Mouse (Mus musculus): Measurements from ENCODE around the gene Apc2. TPM values are rescaled to one million over a fixed set of nuclear protein-coding genes. Genes with fewer than 3 reads are reported as not detected.

Apc2 gene
- polyA plus RNA-seq, 1 experiment, result 54.9 TPM

DNA sequence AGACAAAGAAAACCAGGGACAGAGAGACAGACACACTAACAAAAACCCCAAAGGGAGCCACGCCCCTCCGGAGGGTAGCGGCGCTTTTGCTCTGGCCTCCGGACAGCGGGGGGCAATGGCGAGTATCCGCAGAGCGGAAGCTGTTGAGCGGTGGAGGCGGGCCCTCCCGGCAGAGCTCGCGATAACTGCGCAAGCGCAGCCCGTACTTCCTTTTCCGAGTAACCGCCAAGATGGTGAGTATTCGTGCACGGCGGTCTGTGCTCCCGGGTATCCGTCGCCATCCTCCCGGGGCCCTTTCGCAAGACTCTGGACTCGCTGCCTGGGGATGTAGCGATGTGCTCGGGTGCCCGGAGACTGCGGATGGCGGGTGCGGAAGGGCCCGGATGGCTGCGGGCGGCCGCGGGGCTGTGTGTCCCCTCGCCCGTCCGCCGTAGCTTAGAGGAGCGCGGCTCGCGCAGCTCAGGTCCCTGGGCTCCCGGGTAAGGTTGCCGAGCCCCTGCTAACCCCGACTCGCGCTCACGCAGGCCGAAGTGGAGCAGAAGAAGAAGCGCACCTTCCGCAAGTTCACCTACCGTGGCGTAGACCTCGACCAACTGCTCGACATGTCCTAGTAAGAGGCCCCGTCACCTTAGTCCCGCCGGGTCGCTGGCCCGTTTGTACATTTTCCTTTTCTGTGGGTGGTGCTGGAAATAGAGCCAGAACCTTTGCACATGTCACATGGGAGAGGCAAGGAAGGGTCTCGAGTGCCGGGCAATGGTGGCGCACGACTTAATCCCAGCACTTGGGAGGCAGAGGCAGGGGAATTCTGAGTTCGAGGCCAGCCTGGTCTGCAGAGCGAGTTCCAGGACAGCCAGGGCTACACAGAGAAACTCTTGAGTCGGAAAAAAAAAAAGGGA, 3.3 kb upstream of the Apc2 start, which contains the start of gene Rps15:
TSS of gene Rps15 (plus strand) at position 203 of the 896 bp plus-strand sequence.
- H3K4me1 ChIP-seq (ENCODE audit: control insufficient read depth, insufficient read depth, low read length), result peaks cover 4% of the 10 kb centered on the region
- TF ChIP-seq CTCF (IDR thresholded peaks at IDR 0.05; ENCODE audit: extremely low read depth, insufficient read depth, low read length) (no peak), POLR2A (IDR thresholded peaks at IDR 0.05; ENCODE audit: extremely low read depth, insufficient read depth, low read length) (peak; percentile 99)
- peak within 1 kb of the TSS; percentile 95 for H3K4me3 ChIP-seq (ENCODE audit: insufficient read depth, low read length)
- H3K27ac ChIP-seq (ENCODE audit: insufficient read depth, low read length), result peak within 1 kb of the TSS; percentile 67

- no peak overlapping the region for H3K27ac ChIP-seq (ENCODE audit: insufficient read depth, low read length)
- TF ChIP-seq POLR2A (IDR thresholded peaks at IDR 0.05; ENCODE audit: extremely low read depth, insufficient read depth, low read length), result no peak
- TF ChIP-seq CTCF (IDR thresholded peaks at IDR 0.05; ENCODE audit: extremely low read depth, insufficient read depth, low read length), result no peak
- peak overlapping the region; percentile 95 for H3K4me3 ChIP-seq (ENCODE audit: insufficient read depth, low read length)
- H3K4me1 ChIP-seq (ENCODE audit: control insufficient read depth, insufficient read depth, low read length), result peaks cover 6% of the 10 kb centered on the region
Measured at GRCm38 (mm10) chr10:80293325-80293724, 2.5 kb upstream of the Apc2 start.

GRCm38 (mm10) chr10:80294311-80294710, 1.5 kb upstream of the Apc2 start:
- Histone ChIP-seq H3K4me1 (ENCODE audit: control insufficient read depth, insufficient read depth, low read length) (peaks cover 7% of the 10 kb centered on the region), H3K27ac (ENCODE audit: insufficient read depth, low read length) (no peak overlapping the region), H3K4me3 (ENCODE audit: insufficient read depth, low read length) (no peak overlapping the region)
- no peak for TF ChIP-seq POLR2A (IDR thresholded peaks at IDR 0.05; ENCODE audit: extremely low read depth, insufficient read depth, low read length)
- no peak for TF ChIP-seq CTCF (IDR thresholded peaks at IDR 0.05; ENCODE audit: extremely low read depth, insufficient read depth, low read length)

- TF ChIP-seq CTCF (IDR thresholded peaks at IDR 0.05; ENCODE audit: extremely low read depth, insufficient read depth, low read length) (no peak), POLR2A (IDR thresholded peaks at IDR 0.05; ENCODE audit: extremely low read depth, insufficient read depth, low read length) (0 out of 2 replicates have a peak, but pooled peaks have one; percentile 17)
- Histone ChIP-seq H3K4me3 (ENCODE audit: insufficient read depth, low read length) (no peak overlapping the region), H3K4me1 (ENCODE audit: control insufficient read depth, insufficient read depth, low read length) (peaks cover 7% of the 10 kb centered on the region), H3K27ac (ENCODE audit: insufficient read depth, low read length) (no peak overlapping the region)
Measured at GRCm38 (mm10) chr10:80294788-80295303, 931 bp upstream of the Apc2 start.

DNA sequence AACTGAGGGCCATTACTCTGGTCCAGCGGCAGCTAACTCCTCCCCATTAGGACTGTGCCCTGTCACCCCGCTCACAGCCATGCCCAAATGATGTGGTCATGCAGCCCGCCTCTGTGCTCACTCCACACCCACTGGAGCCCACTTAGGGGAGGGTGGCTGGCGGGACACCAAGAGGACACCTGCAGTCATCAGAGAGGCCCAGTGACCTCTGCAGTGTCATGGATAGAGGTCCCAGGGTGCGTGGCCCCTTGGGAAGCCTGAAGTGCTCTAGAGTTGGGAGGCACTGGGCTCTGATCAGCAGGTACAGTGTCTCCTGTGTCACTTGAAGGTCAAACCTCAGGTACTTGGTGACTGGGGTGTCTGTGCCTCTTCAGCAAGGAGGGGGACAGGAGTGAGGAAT, 1.0 kb downstream of the Apc2 start:
- peak overlapping the region; percentile 79 for H3K4me3 ChIP-seq (ENCODE audit: insufficient read depth, low read length)
- peaks cover 13% of the 10 kb centered on the region for H3K4me1 ChIP-seq (ENCODE audit: control insufficient read depth, insufficient read depth, low read length)
- no peak for TF ChIP-seq POLR2A (IDR thresholded peaks at IDR 0.05; ENCODE audit: extremely low read depth, insufficient read depth, low read length)
- no peak for TF ChIP-seq CTCF (IDR thresholded peaks at IDR 0.05; ENCODE audit: extremely low read depth, insufficient read depth, low read length)
- H3K27ac ChIP-seq (ENCODE audit: insufficient read depth, low read length), result peak overlapping the region; percentile 86

DNA sequence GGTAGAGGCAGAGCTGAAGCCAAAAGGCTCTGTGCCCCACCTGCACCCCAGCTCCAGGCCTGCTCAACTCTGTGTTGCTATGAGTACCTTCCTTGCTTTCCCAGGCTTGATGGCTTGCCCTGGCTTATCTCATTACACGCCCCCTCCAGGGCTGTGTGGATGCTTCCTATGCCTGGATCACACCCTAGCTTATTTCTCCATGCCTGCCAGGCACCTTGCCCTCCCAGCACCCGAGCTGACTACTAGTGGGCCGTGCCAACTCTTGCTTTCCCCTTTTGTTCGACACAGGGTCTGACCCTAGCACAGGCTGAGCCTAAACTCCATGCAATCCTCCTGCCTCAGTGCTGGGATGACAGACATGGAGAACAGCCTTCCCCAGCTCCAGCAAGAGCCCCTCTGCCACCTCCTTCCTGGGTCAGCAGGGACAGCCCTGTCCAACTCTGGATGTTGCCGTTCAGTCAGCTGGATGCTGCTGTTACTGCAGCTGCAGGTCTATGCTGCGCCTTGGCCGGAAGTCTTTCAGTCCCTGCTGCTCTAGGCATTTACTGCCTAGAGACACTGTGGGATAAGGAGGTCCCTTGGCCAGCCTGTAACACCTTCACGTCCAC, 1.9 kb downstream of the Apc2 start:
- TF ChIP-seq POLR2A (IDR thresholded peaks at IDR 0.05; ENCODE audit: extremely low read depth, insufficient read depth, low read length) (no peak), CTCF (IDR thresholded peaks at IDR 0.05; ENCODE audit: extremely low read depth, insufficient read depth, low read length) (no peak)
- peaks cover 15% of the 10 kb centered on the region for H3K4me1 ChIP-seq (ENCODE audit: control insufficient read depth, insufficient read depth, low read length)
- H3K27ac ChIP-seq (ENCODE audit: insufficient read depth, low read length), result peak overlapping the region; percentile 86
- H3K4me3 ChIP-seq (ENCODE audit: insufficient read depth, low read length), result peak overlapping the region; percentile 79; the same call in 1 of the 2 replicates

- Histone ChIP-seq H3K4me1 (ENCODE audit: control insufficient read depth, insufficient read depth, low read length) (peaks cover 15% of the 10 kb centered on the region), H3K27ac (ENCODE audit: insufficient read depth, low read length) (peak overlapping the region; percentile 74), H3K4me3 (ENCODE audit: insufficient read depth, low read length) (peak overlapping the region; percentile 95)
- TF ChIP-seq POLR2A (IDR thresholded peaks at IDR 0.05; ENCODE audit: extremely low read depth, insufficient read depth, low read length) (peak; percentile 87), CTCF (IDR thresholded peaks at IDR 0.05; ENCODE audit: extremely low read depth, insufficient read depth, low read length) (no peak)
Measured at GRCm38 (mm10) chr10:80298571-80299281, 2.9 kb downstream of the Apc2 start.

GRCm38 (mm10) chr10:80299301-80299700, 3.5 kb downstream of the Apc2 start:
- no peak for TF ChIP-seq CTCF (IDR thresholded peaks at IDR 0.05; ENCODE audit: extremely low read depth, insufficient read depth, low read length)
- TF ChIP-seq POLR2A (IDR thresholded peaks at IDR 0.05; ENCODE audit: extremely low read depth, insufficient read depth, low read length), result no peak
- Histone ChIP-seq H3K4me3 (ENCODE audit: insufficient read depth, low read length) (peak overlapping the region; percentile 95), H3K4me1 (ENCODE audit: control insufficient read depth, insufficient read depth, low read length) (peaks cover 15% of the 10 kb centered on the region), H3K27ac (ENCODE audit: insufficient read depth, low read length) (peak overlapping the region; percentile 74)

- Histone ChIP-seq H3K4me1 (ENCODE audit: control insufficient read depth, insufficient read depth, low read length) (peaks cover 15% of the 10 kb centered on the region), H3K4me3 (ENCODE audit: insufficient read depth, low read length) (peak overlapping the region; percentile 95), H3K27ac (ENCODE audit: insufficient read depth, low read length) (no peak overlapping the region)
- TF ChIP-seq POLR2A (IDR thresholded peaks at IDR 0.05; ENCODE audit: extremely low read depth, insufficient read depth, low read length), result no peak
- no peak for TF ChIP-seq CTCF (IDR thresholded peaks at IDR 0.05; ENCODE audit: extremely low read depth, insufficient read depth, low read length)
Measured at GRCm38 (mm10) chr10:80299824-80300223, 4.0 kb downstream of the Apc2 start.

All from cortical plate, adult 2 months (tissue).